Mouse (Mus musculus) hindbrain, embryonic 13.5 days (tissue): ENCODE measurements around the gene Tmem130. TPM values are rescaled to one million over a fixed set of nuclear protein-coding genes. Genes with fewer than 3 reads are reported as not detected.

Experiments used
- ATAC-seq: fragments of 200-750 bp; cut with Nextera tagmentation; 2 replicates; pipeline ENCODE4 v1.8.0; 2017; ENCODE audit warnings: moderate TSS enrichment; ENCODE audit not compliant: low FRiP score
- H3K27ac ChIP-seq: fragments of 300-500 bp; sonication (generic); 2 replicates; pipeline ENCODE4 v1.5.1; 2015; ENCODE audit warnings: inconsistent platforms, mild to moderate bottlenecking, moderate library complexity
- H3K27me3 ChIP-seq: fragments of 300-500 bp; sonication (generic); 2 replicates; pipeline ENCODE4 v1.6.1; 2015; ENCODE audit warnings: mild to moderate bottlenecking, inconsistent platforms
- H3K36me3 ChIP-seq: fragments of 300-500 bp; sonication (generic); 2 replicates; pipeline ENCODE4 v1.6.1; 2015; ENCODE audit warnings: mild to moderate bottlenecking, inconsistent platforms
- H3K4me1 ChIP-seq: fragments of 300-500 bp; sonication (generic); replicated peaks from 2 replicates; pipeline ENCODE4 v1.6.1; 2015; ENCODE audit warnings: inconsistent platforms
- H3K4me2 ChIP-seq: fragments of 300-500 bp; sonication (generic); 2 replicates; pipeline ENCODE4 v1.6.1; 2015; ENCODE audit warnings: inconsistent platforms, mild to moderate bottlenecking, moderate library complexity
- H3K4me3 ChIP-seq: fragments of 300-500 bp; sonication (generic); 2 replicates; pipeline ENCODE4 v1.5.1; 2015; ENCODE audit warnings: mild to moderate bottlenecking, inconsistent platforms
- H3K9ac ChIP-seq: fragments of 300-500 bp; sonication (generic); 2 replicates; pipeline ENCODE4 v1.6.1; 2015; ENCODE audit warnings: mild to moderate bottlenecking, inconsistent platforms
- H3K9me3 ChIP-seq: fragments of 300-500 bp; sonication (generic); 2 replicates; pipeline ENCODE4 v1.6.1; 2016; ENCODE audit warnings: inconsistent platforms
- WGBS: fragments of 180-500 bp; shearing (Covaris S2); methylation state at CpG from one replicate; pipeline ENCODE4 v1.1.7; 2015; 5-methylcytosine and 5-hydroxymethylcytosine counted together
- polyA plus RNA-seq: library from polyadenylated mRNA; unstranded; fragments of >200 nt; fragmentation: Nextera tagmentation; extraction: Ambion mirVana; gene quantifications from 2 replicates; pipeline ENCODE4 v1.2.1, GENCODE M21; 2015

The Tmem130 gene
- 196 and 224 TPM in 2 replicates for polyA plus RNA-seq

GRCm38 (mm10) chr5:144761161-144761868, at the start of gene Tmem130:
TSS of gene Tmem130 (minus strand) at chr5:144761818.
- peak within 1 kb of the TSS; percentile 93 for H3K27ac ChIP-seq
- peaks cover 19% of the 10 kb centered on the region for H3K27me3 ChIP-seq
- peak; percentile 88 for ATAC-seq
- under 1% methylated on average over 38 of the region's 38 CpGs for WGBS
- H3K9me3 ChIP-seq: no peaks in the 10 kb centered on the region
- H3K4me2 ChIP-seq: peak within 1 kb of the TSS; percentile 64
- peaks cover 45% of the 10 kb centered on the region for H3K4me1 ChIP-seq
- H3K4me3 ChIP-seq: peak within 1 kb of the TSS; percentile 60
- H3K9ac ChIP-seq: peak within 1 kb of the TSS; percentile 84
- H3K36me3 ChIP-seq: 0 out of 2 replicates have a peak, but pooled peaks cover 3% of the 10 kb centered on the region

- Histone ChIP-seq H3K36me3 (peaks cover 100% of the 10 kb centered on the region), H3K9ac (no peak overlapping the region), H3K4me1 (no peaks in the 10 kb centered on the region), H3K27ac (no peak overlapping the region), H3K9me3 (no peaks in the 10 kb centered on the region), H3K4me3 (no peak overlapping the region), H3K4me2 (no peak overlapping the region), H3K27me3 (no peaks in the 10 kb centered on the region)
- ATAC-seq: no peak
- 97% methylated on average over 10 of the region's 10 CpGs for WGBS
Observed at GRCm38 (mm10) chr5:144806931-144807330, 45.3 kb upstream of the Tmem130 start.

- WGBS: 92% methylated on average over 7 of the region's 7 CpGs
- Histone ChIP-seq H3K27me3 (no peaks in the 10 kb centered on the region), H3K4me1 (no peaks in the 10 kb centered on the region), H3K4me3 (no peak overlapping the region), H3K4me2 (no peak overlapping the region), H3K36me3 (peaks cover 98% of the 10 kb centered on the region), H3K9ac (no peak overlapping the region), H3K27ac (no peak overlapping the region), H3K9me3 (no peaks in the 10 kb centered on the region)
- no peak for ATAC-seq
Observed at GRCm38 (mm10) chr5:144804181-144804580, 42.6 kb upstream of the Tmem130 start.

GRCm38 (mm10) chr5:144803066-144803465, 41.4 kb upstream of the Tmem130 start:
- H3K4me2 ChIP-seq: no peak overlapping the region
- no peaks in the 10 kb centered on the region for H3K9me3 ChIP-seq
- no peaks in the 10 kb centered on the region for H3K27me3 ChIP-seq
- 94% methylated on average over 8 of the region's 8 CpGs for WGBS
- no peak overlapping the region for H3K4me3 ChIP-seq
- no peak overlapping the region for H3K27ac ChIP-seq
- no peak for ATAC-seq
- peaks cover 98% of the 10 kb centered on the region for H3K36me3 ChIP-seq
- no peaks in the 10 kb centered on the region for H3K4me1 ChIP-seq
- no peak overlapping the region for H3K9ac ChIP-seq

- Histone ChIP-seq H3K4me2 (no peak overlapping the region), H3K27ac (no peak overlapping the region), H3K4me3 (no peak overlapping the region), H3K9ac (no peak overlapping the region), H3K9me3 (no peaks in the 10 kb centered on the region), H3K4me1 (no peaks in the 10 kb centered on the region), H3K36me3 (peaks cover 98% of the 10 kb centered on the region), H3K27me3 (no peaks in the 10 kb centered on the region)
- 95% methylated on average over 7 of the region's 7 CpGs for WGBS
- no peak for ATAC-seq
Observed at GRCm38 (mm10) chr5:144797116-144797515, 35.5 kb upstream of the Tmem130 start.

- Histone ChIP-seq H3K9ac (no peak overlapping the region), H3K4me2 (no peak overlapping the region), H3K9me3 (no peaks in the 10 kb centered on the region), H3K27me3 (no peaks in the 10 kb centered on the region), H3K4me1 (no peaks in the 10 kb centered on the region), H3K36me3 (peaks cover 100% of the 10 kb centered on the region), H3K27ac (no peak overlapping the region), H3K4me3 (no peak overlapping the region)
- 77% methylated on average over 6 of the region's 6 CpGs for WGBS
- ATAC-seq: no peak
Observed at GRCm38 (mm10) chr5:144794687-144795086, 33.1 kb upstream of the Tmem130 start.

- no peak overlapping the region for H3K4me3 ChIP-seq
- H3K4me1 ChIP-seq: no peaks in the 10 kb centered on the region
- WGBS: 84% methylated on average over 5 of the region's 5 CpGs
- no peak overlapping the region for H3K9ac ChIP-seq
- no peak overlapping the region for H3K4me2 ChIP-seq
- H3K27ac ChIP-seq: no peak overlapping the region
- ATAC-seq: no peak
- peaks cover 100% of the 10 kb centered on the region for H3K36me3 ChIP-seq
- H3K27me3 ChIP-seq: no peaks in the 10 kb centered on the region
- no peaks in the 10 kb centered on the region for H3K9me3 ChIP-seq
Observed at GRCm38 (mm10) chr5:144793374-144793773, 31.8 kb upstream of the Tmem130 start.

GRCm38 (mm10) chr5:144786464-144786863, 24.8 kb upstream of the Tmem130 start:
- Histone ChIP-seq H3K4me1 (no peaks in the 10 kb centered on the region), H3K9ac (no peak overlapping the region), H3K27me3 (no peaks in the 10 kb centered on the region), H3K9me3 (no peaks in the 10 kb centered on the region), H3K4me3 (no peak overlapping the region), H3K36me3 (peaks cover 98% of the 10 kb centered on the region), H3K4me2 (no peak overlapping the region), H3K27ac (no peak overlapping the region)
- 97% methylated on average over 18 of the region's 18 CpGs for WGBS
- no peak for ATAC-seq

GRCm38 (mm10) chr5:144780654-144781053, 19.0 kb upstream of the Tmem130 start:
- 81% methylated on average over 8 of the region's 8 CpGs for WGBS
- H3K27me3 ChIP-seq: no peaks in the 10 kb centered on the region
- H3K9me3 ChIP-seq: no peaks in the 10 kb centered on the region
- no peak overlapping the region for H3K9ac ChIP-seq
- no peaks in the 10 kb centered on the region for H3K4me1 ChIP-seq
- no peak overlapping the region for H3K4me2 ChIP-seq
- no peak overlapping the region for H3K4me3 ChIP-seq
- no peak for ATAC-seq
- H3K36me3 ChIP-seq: peaks cover 95% of the 10 kb centered on the region
- H3K27ac ChIP-seq: no peak overlapping the region

GRCm38 (mm10) chr5:144773231-144773630, 11.6 kb upstream of the Tmem130 start:
- no peaks in the 10 kb centered on the region for H3K27me3 ChIP-seq
- H3K36me3 ChIP-seq: peaks cover 67% of the 10 kb centered on the region
- H3K4me1 ChIP-seq: peaks cover 16% of the 10 kb centered on the region
- no peak overlapping the region for H3K4me2 ChIP-seq
- WGBS: 98% methylated on average over 6 of the region's 6 CpGs
- H3K9ac ChIP-seq: no peak overlapping the region
- ATAC-seq: no peak
- H3K27ac ChIP-seq: no peak overlapping the region
- no peak overlapping the region for H3K4me3 ChIP-seq
- H3K9me3 ChIP-seq: no peaks in the 10 kb centered on the region

GRCm38 (mm10) chr5:144769067-144769482, 7.5 kb upstream of the Tmem130 start:
- H3K4me2 ChIP-seq: peak overlapping the region; percentile 84
- peaks cover 16% of the 10 kb centered on the region for H3K4me1 ChIP-seq
- H3K36me3 ChIP-seq: peaks cover 35% of the 10 kb centered on the region
- 35% methylated on average over 8 of the region's 8 CpGs for WGBS
- no peaks in the 10 kb centered on the region for H3K27me3 ChIP-seq
- H3K4me3 ChIP-seq: peak overlapping the region; percentile 83
- ATAC-seq: peak; percentile 7; the same call in 1 of the 2 replicates
- peak overlapping the region; percentile 94 for H3K9ac ChIP-seq
- H3K9me3 ChIP-seq: no peaks in the 10 kb centered on the region
- H3K27ac ChIP-seq: no peak overlapping the region; the same call in 1 of the 2 replicates

GRCm38 (mm10) chr5:144767911-144768841, 6.6 kb upstream of the Tmem130 start:
- Histone ChIP-seq H3K9me3 (no peaks in the 10 kb centered on the region), H3K27ac (peak overlapping the region; percentile 97), H3K4me1 (peaks cover 16% of the 10 kb centered on the region), H3K27me3 (no peaks in the 10 kb centered on the region), H3K4me3 (peak overlapping the region; percentile 83), H3K4me2 (peak overlapping the region; percentile 84), H3K9ac (peak overlapping the region; percentile 94), H3K36me3 (peaks cover 26% of the 10 kb centered on the region)
- WGBS: under 1% methylated on average over 91 of the region's 92 CpGs
- peak; percentile 91 for ATAC-seq
